Mouse (Mus musculus) CH12.LX (cell line): Measurements from ENCODE around the gene Als2cr12. TPM values are rescaled to one million over a fixed set of nuclear protein-coding genes. Genes with fewer than 3 reads are reported as not detected.

Source experiments
- DNase-seq: peaks from one replicate; pipeline ENCODE4 v3.0.0-alpha.2; 2013; ENCODE audit errors: extremely low read depth
- H3K27ac ChIP-seq: 2 replicates; pipeline ENCODE4 v1.5.1; 2012; ENCODE audit warnings: low read depth, mild to moderate bottlenecking, control low read depth, moderate library complexity; ENCODE audit not compliant: insufficient read depth
- H3K27me3 ChIP-seq: replicated peaks from 2 replicates; pipeline ENCODE3; 2012; ENCODE audit warnings: inconsistent platforms
- H3K36me3 ChIP-seq, 2 experiments: replicated peaks in 1 of 2; 2 replicates each; pipeline versions ENCODE3 to v1.6.1; 2012; ENCODE audit warnings: inconsistent platforms in 1 of 2, low read length in 1 of 2, mild to moderate bottlenecking in 1 of 2, mixed read lengths in 1 of 2, moderate library complexity in 1 of 2; ENCODE audit not compliant: control insufficient read depth in 1 of 2, insufficient read depth in 1 of 2
- H3K4me1 ChIP-seq, 2 experiments: 2 replicates each; pipeline ENCODE4 v1.6.1; 2012; ENCODE audit warnings: inconsistent platforms in 1 of 2, moderate library complexity in 1 of 2; ENCODE audit not compliant: insufficient read depth in 2 of 2, control insufficient read depth in 1 of 2
- H3K4me2 ChIP-seq: 2 replicates; pipeline ENCODE4 v1.6.1; 2012; ENCODE audit warnings: low read depth, mild to moderate bottlenecking, control low read depth; ENCODE audit not compliant: poor library complexity, insufficient read depth, severe bottlenecking
- H3K4me3 ChIP-seq, 3 experiments: fragments of 150-350 bp in 1 of 3; sonication (generic) in 1 of 3; replicated peaks in 1 of 3; 2 replicates each; pipeline versions ENCODE3 to v1.5.1; 2011 to 2012; ENCODE audit warnings: low read depth in 2 of 3, low read length in 2 of 3, mild to moderate bottlenecking in 2 of 3, moderate library complexity in 2 of 3, control low read depth in 1 of 3, improper control_type of control experiment in 1 of 3, inconsistent platforms in 1 of 3, mixed read lengths in 1 of 3; ENCODE audit not compliant: poor library complexity in 1 of 3
- H3K79me2 ChIP-seq: replicated peaks from 2 replicates; pipeline ENCODE4 v1.6.1; 2012; ENCODE audit warnings: mild to moderate bottlenecking, moderate library complexity; ENCODE audit not compliant: control insufficient read depth, poor library complexity, insufficient read depth, severe bottlenecking; ENCODE audit errors: extremely low read depth
- H3K9ac ChIP-seq: 2 replicates; pipeline ENCODE4 v1.6.1; 2012; ENCODE audit warnings: low read depth, mild to moderate bottlenecking, control low read depth, moderate library complexity; ENCODE audit not compliant: insufficient read depth
- H3K9me3 ChIP-seq: replicated peaks from 2 replicates; pipeline ENCODE3; 2012; ENCODE audit warnings: low read length, inconsistent platforms, mixed read lengths
- BHLHE40 ChIP-seq: IDR thresholded peaks from 2 replicates; pipeline ENCODE4 v1.6.1; 2011; ENCODE audit warnings: mild to moderate bottlenecking, low read depth, low read length, improper control_type of control experiment
- ELF1 ChIP-seq: IDR thresholded peaks from 2 replicates; pipeline ENCODE4 v1.6.1; 2014; ENCODE audit warnings: low read depth, mild to moderate bottlenecking, inconsistent platforms, low read length, improper control_type of control experiment
- GABPA ChIP-seq: IDR thresholded peaks from 2 replicates; pipeline ENCODE4 v1.6.1; 2012; ENCODE audit warnings: low read depth, low read length, improper control_type of control experiment, inconsistent platforms; ENCODE audit not compliant: insufficient replicate concordance
- IRF4 ChIP-seq: IDR thresholded peaks from 2 replicates; pipeline ENCODE4 v1.6.1; 2014; ENCODE audit warnings: low read depth, mild to moderate bottlenecking, inconsistent platforms, low read length, improper control_type of control experiment
- KAT2A ChIP-seq: IDR thresholded peaks from 2 replicates; pipeline ENCODE4 v1.6.1; 2012; ENCODE audit warnings: low read length, improper control_type of control experiment, inconsistent platforms; ENCODE audit not compliant: insufficient replicate concordance
- MAZ ChIP-seq: IDR thresholded peaks from 2 replicates; pipeline ENCODE4 v1.6.1; 2012; ENCODE audit warnings: low read depth, mild to moderate bottlenecking, inconsistent platforms, low read length, improper control_type of control experiment, moderate library complexity
- MEF2A ChIP-seq: IDR thresholded peaks from 2 replicates; pipeline ENCODE4 v1.6.1; 2014; ENCODE audit warnings: low read depth, mild to moderate bottlenecking, inconsistent platforms, low read length, improper control_type of control experiment, borderline replicate concordance
- MYC ChIP-seq: IDR thresholded peaks from 2 replicates; pipeline ENCODE4 v1.6.1; 2011; ENCODE audit warnings: low read depth, mild to moderate bottlenecking, improper control_type of control experiment, low read length
- NELFE ChIP-seq: IDR thresholded peaks from 2 replicates; pipeline ENCODE4 v1.6.1; 2011; ENCODE audit warnings: low read depth, low read length, improper control_type of control experiment
- RCOR1 ChIP-seq: conservative IDR thresholded peaks from 2 replicates; pipeline ENCODE4 v1.6.1; 2012; ENCODE audit warnings: low read depth, mild to moderate bottlenecking, inconsistent platforms, low read length, improper control_type of control experiment
- TCF12 ChIP-seq: IDR thresholded peaks from 2 replicates; pipeline ENCODE4 v1.6.1; 2014; ENCODE audit warnings: low read depth, mild to moderate bottlenecking, inconsistent platforms, low read length, improper control_type of control experiment
- USF1 ChIP-seq: IDR thresholded peaks from 2 replicates; pipeline ENCODE4 v1.6.1; 2014; ENCODE audit warnings: low read depth, mild to moderate bottlenecking, inconsistent platforms, low read length, improper control_type of control experiment
- ZKSCAN1 ChIP-seq: IDR thresholded peaks from 2 replicates; pipeline ENCODE4 v1.6.1; 2012; ENCODE audit warnings: low read depth, inconsistent platforms, low read length, improper control_type of control experiment, borderline replicate concordance
- ZMIZ1 ChIP-seq: IDR thresholded peaks from 2 replicates; pipeline ENCODE4 v1.6.1; 2012; ENCODE audit warnings: low read depth, mild to moderate bottlenecking, inconsistent platforms, low read length, improper control_type of control experiment
- ZNF384 ChIP-seq: IDR thresholded peaks from 2 replicates; pipeline ENCODE4 v1.6.1; 2012; ENCODE audit warnings: low read depth, low read length, improper control_type of control experiment, inconsistent platforms
- dilution Hi-C: fragments of 300-500 bp; cut with MboI; formaldehyde crosslinking; loops from 2 replicates; pipeline ENCODE4 v1.14.3; 2020; ENCODE audit warnings: low sequenced_read_pairs; ENCODE audit not compliant: extremely low pct_unique_long_range_greater_than_20kb, extremely low pct_ligation_motif_present
- in situ Hi-C: fragments of 300-500 bp; cut with MboI; formaldehyde crosslinking; loops from 3 replicates; pipeline ENCODE4 v1.14.3; 2019; ENCODE audit warnings: low sequenced_read_pairs, low pct_ligation_motif_present, low pct_unique_long_range_greater_than_20kb, mixed read lengths
- polyA plus RNA-seq: library from polyadenylated mRNA; unstranded; fragments of >175 nt; gene quantifications from 2 replicates; pipeline ENCODE4 v1.2.1, GENCODE M21; 2012; ENCODE audit warnings: low read depth; ENCODE audit not compliant: insufficient read length
- total RNA-seq, 2 experiments: library from RNA; depleted of rRNA; stranded (reverse); fragments of 300-350 nt in 1 of 2; fragments of >200 nt in 1 of 2; gene quantifications; 2 replicates each; pipeline ENCODE4 v1.2.3; 2012 to 2014

Als2cr12 gene
- total and polyA plus RNA-seq, 3 experiments, result 0.33 TPM; not detected in 2

DNA sequence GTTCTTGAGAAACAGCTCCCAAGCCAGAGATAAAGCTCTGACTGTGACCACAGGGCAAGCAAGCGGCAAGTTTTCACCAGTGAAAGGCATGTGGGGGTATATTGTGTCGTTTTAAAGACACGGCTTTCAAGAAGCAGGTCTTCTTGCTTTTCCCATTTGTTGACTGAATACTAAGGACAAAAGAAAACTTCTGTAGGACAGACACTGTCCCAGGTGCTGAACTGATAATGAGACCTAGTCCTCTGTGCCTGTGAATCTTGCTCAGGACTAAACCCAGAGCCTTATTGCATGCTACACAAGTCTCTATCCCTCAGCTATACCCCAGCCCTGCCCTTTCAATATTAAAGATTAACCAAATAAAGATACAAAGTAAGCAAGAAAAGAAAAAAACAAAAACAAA, 79.6 kb downstream of the Als2cr12 start:
- H3K4me1 ChIP-seq, result peaks cover 0 to 8% of the 10 kb centered on the region in 2 experiments; a peak in 2 of 4 replicates
- no peak overlapping the region for H3K27ac ChIP-seq
- no peaks in the 10 kb centered on the region for H3K79me2 ChIP-seq
- no peak overlapping the region for H3K9ac ChIP-seq
- no peaks in the 10 kb centered on the region for H3K36me3 ChIP-seq
- no peak for DNase-seq
- H3K27me3 ChIP-seq, result peaks cover 3% of the 10 kb centered on the region
- TF ChIP-seq ZMIZ1 (no peak), NELFE (no peak), KAT2A (no peak), MYC (no peak), ELF1 (no peak), RCOR1 (no peak), IRF4 (no peak), BHLHE40 (no peak), GABPA (no peak), MAZ (no peak), ZKSCAN1 (no peak), MEF2A (no peak), ZNF384 (no peak), TCF12 (no peak)
- in situ Hi-C loops (no loop called here), dilution Hi-C loops (no loop called here)
- no peak overlapping the region for H3K4me3 ChIP-seq
- peaks cover 4% of the 10 kb centered on the region for H3K9me3 ChIP-seq
- no peak overlapping the region for H3K4me2 ChIP-seq

DNA sequence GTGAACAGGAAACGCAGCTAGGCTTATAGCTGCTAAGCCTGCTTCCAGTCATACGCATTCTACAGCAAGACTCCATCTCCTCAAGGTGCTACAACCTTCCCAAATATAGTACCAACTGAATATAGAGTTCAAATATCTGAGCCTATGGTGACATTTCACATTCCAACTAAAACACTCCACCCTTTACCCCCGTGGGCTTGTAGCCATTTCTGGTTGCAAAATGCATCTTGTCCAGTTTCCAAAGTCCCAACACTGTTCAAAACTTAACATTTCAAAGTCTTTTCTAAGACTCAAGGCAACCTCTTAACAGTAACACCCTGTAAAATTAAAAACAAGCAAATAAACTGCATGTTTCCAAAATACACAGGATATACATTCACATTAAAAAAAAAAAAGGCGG, 80.6 kb downstream of the Als2cr12 start:
- H3K79me2 ChIP-seq, result no peaks in the 10 kb centered on the region
- H3K27me3 ChIP-seq, result no peaks in the 10 kb centered on the region
- in situ Hi-C loops (no loop called here), dilution Hi-C loops (no loop called here)
- H3K9me3 ChIP-seq, result peaks cover 4% of the 10 kb centered on the region
- H3K36me3 ChIP-seq, result no peaks in the 10 kb centered on the region
- peaks cover 0 to 8% of the 10 kb centered on the region in 2 experiments; a peak in 2 of 4 replicates for H3K4me1 ChIP-seq
- no peak overlapping the region for H3K4me2 ChIP-seq
- no peak overlapping the region for H3K4me3 ChIP-seq
- H3K27ac ChIP-seq, result no peak overlapping the region
- H3K9ac ChIP-seq, result no peak overlapping the region
- no peak for DNase-seq
- no peak for TF ChIP-seq TCF12
- no peak for TF ChIP-seq USF1
- TF ChIP-seq, all 38 proteins: peak for 0
